Mouse (Mus musculus) lung, embryonic 14.5 days (tissue): ENCODE data around the gene Usp40. TPM values are rescaled to one million over a fixed set of nuclear protein-coding genes. Genes with fewer than 3 reads are reported as not detected.
A peak's percentile ranks its signal among the peaks of the same experiment; 100 is the strongest.

Source experiments
- ATAC-seq: fragments of 200-750 bp; cut with Nextera tagmentation; 2 replicates; pipeline ENCODE4 v1.8.0; 2017; ENCODE audit warnings: mild to moderate bottlenecking, moderate TSS enrichment, moderate library complexity; ENCODE audit not compliant: insufficient read depth
- DNase-seq: peaks from one replicate; pipeline ENCODE4 v3.0.0-alpha.2; 2015
- H3K27ac ChIP-seq: fragments of 300-500 bp; sonication (generic); 2 replicates; pipeline ENCODE4 v1.5.1; 2014; ENCODE audit warnings: low read depth, mild to moderate bottlenecking, moderate library complexity
- H3K27me3 ChIP-seq: fragments of 300-500 bp; sonication (generic); 2 replicates; pipeline ENCODE4 v1.6.1; 2014; ENCODE audit warnings: low read length, control low read depth; ENCODE audit not compliant: insufficient read depth
- H3K36me3 ChIP-seq: fragments of 300-500 bp; sonication (generic); 2 replicates; pipeline ENCODE4 v1.6.1; 2014; ENCODE audit warnings: control low read depth; ENCODE audit not compliant: insufficient read depth
- H3K4me1 ChIP-seq: fragments of 300-500 bp; sonication (generic); 2 replicates; pipeline ENCODE4 v1.6.1; 2014; ENCODE audit warnings: antibody characterized with exemption, control low read depth; ENCODE audit not compliant: insufficient read depth
- H3K4me2 ChIP-seq: fragments of 300-500 bp; sonication (generic); 2 replicates; pipeline ENCODE4 v1.6.1; 2014; ENCODE audit warnings: mild to moderate bottlenecking
- H3K4me3 ChIP-seq: fragments of 300-500 bp; sonication (generic); 2 replicates; pipeline ENCODE4 v1.5.1; 2014; ENCODE audit warnings: low read depth, low read length
- H3K9ac ChIP-seq: fragments of 300-500 bp; sonication (generic); 2 replicates; pipeline ENCODE4 v1.6.1; 2014
- H3K9me3 ChIP-seq: fragments of 300-500 bp; sonication (generic); 2 replicates; pipeline ENCODE4 v1.6.1; 2016; ENCODE audit warnings: low read depth, low read length, control low read depth
- CTCF ChIP-seq: IDR thresholded peaks from 2 replicates; pipeline ENCODE4 v1.5.1; 2016; ENCODE audit warnings: antibody characterized with exemption, low read depth
- WGBS: fragments of 180-500 bp; shearing (Covaris S2); extraction: QIAGEN DNeasy Blood & Tissue Kit; methylation state at CpG from one replicate; pipeline ENCODE4 v1.1.7; 2014; 5-methylcytosine and 5-hydroxymethylcytosine counted together
- polyA plus RNA-seq: library from polyadenylated mRNA; unstranded; fragments of >200 nt; fragmentation: Nextera tagmentation; extraction: Ambion mirVana; gene quantifications from 2 replicates; pipeline ENCODE4 v1.2.1, GENCODE M21; 2014

The Usp40 gene
- polyA plus RNA-seq, 1 experiment from 2014 or later = 36.7 TPM

- no peak for ATAC-seq
- WGBS = 97% methylated on average over 4 of the region's 4 CpGs
- Histone ChIP-seq H3K27me3 (no peaks in the 10 kb centered on the region), H3K4me2 (no peak overlapping the region), H3K9me3 (no peaks in the 10 kb centered on the region), H3K36me3 (no peaks in the 10 kb centered on the region), H3K27ac (no peak overlapping the region), H3K4me3 (no peak overlapping the region), H3K4me1 (no peaks in the 10 kb centered on the region), H3K9ac (no peak overlapping the region)
- no peak for TF ChIP-seq CTCF
- DNase-seq = no peak
Measured at GRCm38 (mm10) chr1:88014671-88015070, 6.3 kb upstream of the Usp40 start.

- Histone ChIP-seq H3K27ac (no peak overlapping the region), H3K9ac (no peak overlapping the region), H3K36me3 (no peaks in the 10 kb centered on the region), H3K27me3 (no peaks in the 10 kb centered on the region), H3K4me1 (no peaks in the 10 kb centered on the region), H3K4me3 (no peak overlapping the region), H3K4me2 (no peak overlapping the region), H3K9me3 (no peaks in the 10 kb centered on the region)
- no peak for TF ChIP-seq CTCF
- 92% methylated on average over 4 of the region's 4 CpGs for WGBS
- ATAC-seq (no peak), DNase-seq (no peak)
Measured at GRCm38 (mm10) chr1:88014194-88014593, 5.8 kb upstream of the Usp40 start.

GRCm38 (mm10) chr1:88013726-88014125 lies 5.4 kb upstream of the Usp40 start:
- TF ChIP-seq CTCF = no peak
- no peak overlapping the region for H3K4me2 ChIP-seq
- no peaks in the 10 kb centered on the region for H3K9me3 ChIP-seq
- ATAC-seq = no peak
- no peak for DNase-seq
- 67% methylated on average over 3 of the region's 3 CpGs for WGBS
- H3K27me3 ChIP-seq = no peaks in the 10 kb centered on the region
- no peak overlapping the region for H3K4me3 ChIP-seq
- no peak overlapping the region for H3K27ac ChIP-seq
- H3K36me3 ChIP-seq = no peaks in the 10 kb centered on the region
- no peak overlapping the region for H3K9ac ChIP-seq
- no peaks in the 10 kb centered on the region for H3K4me1 ChIP-seq

- Histone ChIP-seq H3K4me1 (no peaks in the 10 kb centered on the region), H3K36me3 (peaks cover 7% of the 10 kb centered on the region; the same call in 1 of the 2 replicates), H3K4me2 (no peak overlapping the region), H3K27ac (no peak overlapping the region), H3K27me3 (no peaks in the 10 kb centered on the region), H3K9me3 (no peaks in the 10 kb centered on the region), H3K4me3 (no peak overlapping the region), H3K9ac (no peak overlapping the region)
- TF ChIP-seq CTCF = no peak
- ATAC-seq (no peak), DNase-seq (no peak)
- WGBS = 60% methylated on average over 3 of the region's 3 CpGs
Measured at GRCm38 (mm10) chr1:88009521-88009920, 1.2 kb upstream of the Usp40 start.

- DNase-seq (no peak), ATAC-seq (peak; percentile 23; the same call in 1 of the 2 replicates)
- TF ChIP-seq CTCF = no peak
- peak overlapping the region; percentile 52 for H3K4me3 ChIP-seq
- 37% methylated on average over 4 of the region's 4 CpGs for WGBS
- peak overlapping the region; percentile 80 for H3K9ac ChIP-seq
- H3K27me3 ChIP-seq = no peaks in the 10 kb centered on the region
- peak overlapping the region; percentile 58 for H3K4me2 ChIP-seq
- H3K27ac ChIP-seq = no peak overlapping the region
- no peaks in the 10 kb centered on the region for H3K9me3 ChIP-seq
- no peaks in the 10 kb centered on the region for H3K4me1 ChIP-seq
- peaks cover 11% of the 10 kb centered on the region; the same call in 1 of the 2 replicates for H3K36me3 ChIP-seq
Measured at GRCm38 (mm10) chr1:88008735-88009134, 384 bp upstream of the Usp40 start.

- DNase-seq = no peak
- H3K4me2 ChIP-seq = peak overlapping the region; percentile 58
- 3% methylated on average over 5 of the region's 5 CpGs for WGBS
- H3K4me3 ChIP-seq = peak overlapping the region; percentile 52
- peak overlapping the region; percentile 80 for H3K9ac ChIP-seq
- peak overlapping the region; percentile 87 for H3K27ac ChIP-seq
- no peaks in the 10 kb centered on the region for H3K4me1 ChIP-seq
- ATAC-seq = peak; percentile 67
- no peaks in the 10 kb centered on the region for H3K27me3 ChIP-seq
- H3K36me3 ChIP-seq = peaks cover 14% of the 10 kb centered on the region
- H3K9me3 ChIP-seq = no peaks in the 10 kb centered on the region
- TF ChIP-seq CTCF = no peak
Measured at GRCm38 (mm10) chr1:88007692-88008210, 600 bp downstream of the Usp40 start.

GRCm38 (mm10) chr1:87992716-87993115 lies 15.6 kb downstream of the Usp40 start:
- H3K4me2 ChIP-seq = no peak overlapping the region
- no peaks in the 10 kb centered on the region for H3K27me3 ChIP-seq
- no peak overlapping the region for H3K4me3 ChIP-seq
- WGBS = 88% methylated on average over 2 of the region's 2 CpGs
- no peak for TF ChIP-seq CTCF
- no peaks in the 10 kb centered on the region for H3K4me1 ChIP-seq
- H3K36me3 ChIP-seq = peaks cover 84% of the 10 kb centered on the region
- no peak overlapping the region for H3K27ac ChIP-seq
- H3K9ac ChIP-seq = no peak overlapping the region
- ATAC-seq (no peak), DNase-seq (no peak)
- H3K9me3 ChIP-seq = no peaks in the 10 kb centered on the region
